Mouse (Mus musculus) embryo, embryonic 10 days (tissue): Measurements from ENCODE around the gene Tubb4a.

Experiments
- DNase-seq: peaks from one replicate; pipeline ENCODE4 v3.0.0-alpha.2; 2015; ENCODE audit warnings: low spot score

Tubb4a gene

GRCm38 (mm10) chr17:57102276-57102675 lies 14.7 kb upstream of the Tubb4a start:
- DNase-seq = no peak

GRCm38 (mm10) chr17:57099629-57100325 lies 12.2 kb upstream of the Tubb4a start:
- peak; percentile 60 for DNase-seq

GRCm38 (mm10) chr17:57098321-57098720 lies 10.7 kb upstream of the Tubb4a start:
- no peak for DNase-seq

GRCm38 (mm10) chr17:57096623-57096920 lies 9.0 kb upstream of the Tubb4a start:
- peak; percentile 88 for DNase-seq

- peak; percentile 75 for DNase-seq
Measured at GRCm38 (mm10) chr17:57095855-57096622, 8.5 kb upstream of the Tubb4a start.

- DNase-seq = no peak
Measured at GRCm38 (mm10) chr17:57094222-57094621, 6.6 kb upstream of the Tubb4a start.

GRCm38 (mm10) chr17:57085970-57086757 lies 1.4 kb downstream of the Tubb4a start:
- DNase-seq = no peak

- no peak for DNase-seq
Measured at GRCm38 (mm10) chr17:57082481-57082880, 5.1 kb downstream of the Tubb4a start.

GRCm38 (mm10) chr17:57081234-57081842 lies 6.2 kb downstream of the Tubb4a start:
- no peak for DNase-seq

GRCm38 (mm10) chr17:57079919-57080318 lies 7.7 kb downstream of the Tubb4a start:
- DNase-seq = no peak

GRCm38 (mm10) chr17:57078336-57078735 lies 9.2 kb downstream of the Tubb4a start, which contains the start of gene Dennd1c:
Gene Dennd1c (minus strand): TSS chr17:57078514.
- no peak for DNase-seq

GRCm38 (mm10) chr17:57076916-57077315 lies 10.7 kb downstream of the Tubb4a start:
- no peak for DNase-seq

GRCm38 (mm10) chr17:57070699-57071098 lies 16.9 kb downstream of the Tubb4a start:
- DNase-seq = peak; percentile 77

- no peak for DNase-seq
Measured at GRCm38 (mm10) chr17:57070272-57070671, 17.3 kb downstream of the Tubb4a start.

- no peak for DNase-seq
Measured at GRCm38 (mm10) chr17:57066908-57067307, 20.7 kb downstream of the Tubb4a start.

- no peak for DNase-seq
Measured at GRCm38 (mm10) chr17:57063031-57063430, 24.6 kb downstream of the Tubb4a start.

GRCm38 (mm10) chr17:57062548-57062947 lies 25.0 kb downstream of the Tubb4a start:
- no peak for DNase-seq

GRCm38 (mm10) chr17:57062011-57062521 lies 25.5 kb downstream of the Tubb4a start:
- peak; percentile 27 for DNase-seq

- no peak for DNase-seq
Measured at GRCm38 (mm10) chr17:57061069-57061468, 26.5 kb downstream of the Tubb4a start.

GRCm38 (mm10) chr17:57060231-57060801 lies 27.3 kb downstream of the Tubb4a start:
- DNase-seq = peak; percentile 96

- peak; percentile 88 for DNase-seq
Measured at GRCm38 (mm10) chr17:57059486-57059977, 28.1 kb downstream of the Tubb4a start, which contains the start of gene Slc25a23. Gene Slc25a23 (minus strand): TSS chr17:57059863.
